Mouse (Mus musculus): ENCODE measurements around the gene Mest.
A peak's percentile ranks its signal among the peaks of the same experiment; 100 is the strongest.

The Mest gene

GRCm38 (mm10) chr6:30723331-30723730 lies at the start of gene Mest:
Mest (plus strand) TSS chr6:30723547.
- no peak for DNase-seq

DNA sequence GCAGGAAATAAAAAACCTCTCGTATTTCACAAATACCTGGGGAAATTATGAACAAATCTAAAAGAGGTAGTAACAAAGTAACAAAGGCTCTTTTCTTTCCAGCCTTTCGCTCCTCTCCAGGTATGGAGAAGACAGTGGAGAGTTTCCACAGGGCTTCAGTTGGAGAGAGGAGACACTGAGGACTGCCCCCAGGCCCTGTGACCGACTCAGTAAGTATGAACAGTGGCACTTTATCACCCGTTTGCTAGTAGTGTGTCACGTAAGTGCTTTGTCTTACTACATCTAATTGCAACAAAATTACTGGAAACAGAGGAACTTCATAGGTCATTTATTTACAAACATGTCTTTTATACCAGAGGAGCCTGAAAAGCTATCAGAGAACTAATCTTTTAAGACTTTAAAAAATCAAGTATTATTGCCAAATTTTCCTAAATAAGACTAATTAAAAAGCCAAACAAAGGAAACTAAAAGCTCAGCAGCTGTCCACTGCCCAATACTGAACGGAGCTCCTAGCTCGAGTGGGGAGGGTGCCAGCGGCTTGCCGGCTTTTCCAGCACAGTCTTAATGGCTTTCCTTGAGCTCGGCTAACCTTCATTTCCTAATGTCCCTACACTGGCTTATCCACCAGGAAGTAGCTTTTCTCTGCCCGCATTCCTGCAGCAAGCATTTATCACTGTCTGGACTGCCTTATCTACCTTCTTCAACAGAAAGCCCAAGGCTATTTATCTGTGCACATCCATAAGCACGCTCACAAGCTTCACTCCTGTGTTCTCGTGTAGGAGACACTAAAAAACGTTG lies 49.4 kb upstream of the Mest start:
- DNase-seq, result no peak

- no peak for DNase-seq
Measured at GRCm38 (mm10) chr6:30674714-30675280, 48.5 kb upstream of the Mest start.

DNA sequence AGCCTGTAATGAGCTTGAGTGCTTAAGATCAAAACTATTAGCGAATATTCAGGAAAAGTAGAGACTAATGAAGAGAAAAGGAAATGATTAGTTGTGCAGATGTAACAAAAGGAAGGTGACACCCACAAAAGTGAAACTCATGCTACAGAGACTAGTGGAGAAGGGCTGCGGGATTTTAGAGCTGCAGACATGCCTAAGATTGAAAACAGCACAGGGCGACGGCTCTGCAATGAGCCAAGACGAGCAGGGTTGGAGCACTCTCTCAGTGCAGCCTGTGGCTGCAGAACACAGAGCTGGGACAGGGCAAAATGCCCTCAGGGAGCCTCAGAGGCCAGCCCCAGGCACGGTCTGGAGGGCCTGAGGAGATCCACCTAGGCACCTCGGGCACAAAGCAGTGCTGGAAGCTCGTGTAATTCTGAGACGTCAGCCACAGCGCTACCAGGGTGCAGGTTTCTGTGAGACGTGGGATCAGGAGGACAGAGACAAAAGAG lies 48.0 kb upstream of the Mest start:
- DNase-seq, result no peak

DNA sequence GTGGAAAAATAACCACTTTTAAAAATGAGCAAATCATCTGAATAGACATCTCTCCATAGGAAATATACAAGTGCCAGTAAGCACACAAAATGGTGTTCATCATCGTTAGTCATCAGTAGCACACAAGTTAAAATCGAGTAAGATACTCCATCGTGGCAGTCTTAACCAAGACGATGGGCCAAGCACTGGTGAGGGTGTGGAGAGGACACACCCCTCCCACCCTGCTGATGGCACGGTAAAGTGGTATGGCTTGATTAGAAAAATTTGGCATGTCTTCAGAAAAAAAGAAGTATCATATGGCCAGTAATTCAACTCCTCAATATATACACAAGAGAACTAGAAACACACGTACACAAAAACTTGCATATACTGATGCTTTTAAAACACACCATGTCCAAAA lies 46.8 kb upstream of the Mest start:
- no peak for DNase-seq

DNA sequence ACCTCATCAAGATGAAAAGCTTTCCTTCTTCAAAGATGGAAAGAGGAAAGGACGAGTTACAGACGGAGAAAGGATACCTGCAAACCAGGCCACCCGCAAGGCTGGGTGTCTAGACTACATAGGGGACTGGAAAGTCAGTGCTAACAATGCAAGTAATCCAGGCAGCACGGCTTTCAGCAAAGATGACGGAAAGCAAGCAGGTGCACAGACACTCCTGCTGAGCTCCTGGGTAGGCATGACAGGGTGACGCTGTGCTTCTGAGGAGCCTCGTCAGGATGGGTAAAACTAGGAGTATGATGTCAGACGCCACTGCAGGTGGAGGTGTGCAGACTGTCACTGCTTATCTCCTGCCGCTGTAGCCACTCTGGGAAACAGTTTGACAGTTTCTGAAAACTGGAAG lies 45.8 kb upstream of the Mest start:
- DNase-seq, result no peak

- DNase-seq, result no peak
Measured at GRCm38 (mm10) chr6:30678482-30678881, 44.9 kb upstream of the Mest start.

- DNase-seq, result no peak
Measured at GRCm38 (mm10) chr6:30679567-30679966, 43.8 kb upstream of the Mest start.

- DNase-seq, result no peak
Measured at GRCm38 (mm10) chr6:30680442-30680841, 42.9 kb upstream of the Mest start.

DNA sequence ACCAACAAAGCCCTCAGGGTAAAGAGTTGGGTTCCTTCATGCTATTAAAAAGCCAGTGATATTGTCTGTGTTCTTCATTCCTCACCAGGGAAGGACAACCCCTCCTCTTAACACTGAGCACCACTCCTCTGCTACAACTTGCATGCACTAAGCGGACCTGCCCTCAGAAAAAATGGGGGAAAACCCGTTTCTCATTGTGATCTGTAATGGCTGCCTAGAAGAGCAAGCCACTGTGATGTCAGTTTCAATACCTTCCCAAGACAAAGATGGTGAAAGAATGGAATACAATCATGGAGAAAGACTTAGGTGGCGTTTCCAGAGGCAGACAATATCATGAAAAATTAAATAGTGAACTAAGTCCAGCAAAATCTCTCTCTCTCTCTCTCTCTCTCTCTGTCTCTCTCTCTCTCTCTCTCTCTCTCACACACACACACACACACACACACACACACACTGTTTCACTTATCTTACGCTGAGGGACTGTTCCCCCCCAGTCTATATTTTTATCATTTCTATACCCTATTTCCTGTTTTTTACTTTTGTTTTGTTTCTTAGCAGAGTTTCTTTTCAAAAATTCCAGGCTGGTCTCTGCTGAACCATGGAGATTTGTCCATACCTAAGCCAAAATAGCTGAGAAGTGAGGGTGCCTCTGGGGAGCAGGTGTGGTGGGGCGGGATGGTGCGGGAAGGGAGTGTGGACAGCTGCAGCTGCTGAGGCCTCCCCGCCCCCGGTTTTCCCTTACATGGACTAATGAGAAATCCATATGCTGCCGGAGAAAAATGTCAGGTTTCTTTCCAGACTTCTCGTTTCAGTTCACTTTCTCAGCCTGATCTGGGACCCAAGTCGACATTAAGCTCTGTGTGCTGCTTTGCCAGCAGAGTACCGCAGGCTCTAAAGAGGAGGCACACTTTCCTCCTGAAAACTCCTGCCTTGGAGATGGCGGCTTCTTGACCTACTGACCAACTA lies 41.1 kb upstream of the Mest start:
- no peak for DNase-seq

- no peak for DNase-seq
Measured at GRCm38 (mm10) chr6:30684570-30684969, 38.8 kb upstream of the Mest start.

GRCm38 (mm10) chr6:30687198-30687597 lies 36.1 kb upstream of the Mest start:
- DNase-seq, result no peak

DNA sequence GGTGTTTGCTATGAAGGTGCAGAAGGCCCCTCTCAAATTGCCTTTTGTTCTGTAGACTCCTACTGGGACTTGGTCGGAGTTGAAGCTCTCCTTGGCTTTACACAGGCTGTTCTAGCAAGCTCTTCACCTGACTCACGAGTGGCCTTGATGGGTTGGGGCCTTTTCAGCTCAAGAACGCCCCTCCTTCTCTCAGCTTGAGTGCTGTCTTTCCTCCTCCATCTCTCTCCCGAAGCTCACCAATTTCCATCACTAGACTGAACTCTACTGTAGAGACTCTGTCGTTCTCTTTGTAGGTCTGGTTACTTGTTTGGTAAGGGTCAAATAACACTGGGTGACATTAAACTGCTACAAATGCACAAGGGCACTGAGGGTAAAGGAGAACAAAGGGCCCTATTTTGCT lies 30.5 kb upstream of the Mest start:
- no peak for DNase-seq

DNA sequence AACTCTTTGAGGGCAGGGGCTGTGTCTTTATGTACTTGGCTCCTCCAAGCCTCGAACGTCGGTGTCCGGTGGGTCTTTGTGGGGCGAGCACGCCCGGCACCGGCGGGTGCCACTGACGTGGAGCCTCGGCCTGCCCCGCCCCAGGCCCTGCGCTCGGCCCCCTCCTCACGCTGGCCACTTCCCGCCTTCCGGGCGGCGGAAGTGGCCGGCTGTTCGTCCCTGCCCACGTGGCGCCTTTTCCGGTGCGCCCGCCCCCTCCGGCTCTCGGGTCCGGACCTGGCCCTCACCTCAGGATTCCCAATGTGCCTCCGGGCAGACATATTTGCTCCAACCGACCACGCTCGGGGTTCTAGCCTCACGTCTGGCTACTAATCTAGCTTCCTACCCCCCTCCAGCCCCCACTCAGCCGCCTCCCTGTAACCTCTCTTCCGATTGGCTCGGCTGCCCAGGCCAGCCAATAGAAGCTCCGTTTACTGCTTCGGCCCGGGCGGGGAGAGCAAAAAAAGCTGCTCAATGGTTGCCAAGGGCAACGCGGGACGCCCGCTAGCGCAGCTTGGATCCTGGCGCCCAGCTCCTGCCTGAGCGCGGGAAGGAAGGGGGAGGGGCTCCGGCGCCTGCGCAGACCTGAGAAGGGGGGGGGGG lies 29.9 kb upstream of the Mest start, which contains the start of gene Cep41:
Gene Cep41 (minus strand): TSS at position 400 of the 642 bp plus-strand sequence.
- peak; percentile 94 for DNase-seq

DNA sequence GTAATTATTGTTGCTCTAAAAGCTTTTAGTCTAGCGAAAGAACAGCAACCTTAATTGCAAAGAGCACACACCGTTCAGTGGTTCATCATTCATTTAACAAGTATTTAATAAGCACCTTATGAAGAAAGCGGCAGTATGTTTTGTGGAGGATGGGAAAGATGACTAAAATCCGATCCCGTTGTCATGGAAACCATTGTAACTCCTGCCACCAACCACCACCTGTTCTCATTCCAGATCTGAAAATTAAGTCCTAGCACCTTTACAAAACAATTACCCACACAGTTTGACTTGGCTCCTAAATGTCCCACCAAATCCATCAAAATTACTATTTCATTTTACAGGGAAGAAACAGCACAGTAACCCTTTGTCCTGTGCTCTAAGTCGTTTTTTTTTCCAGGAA lies 29.1 kb upstream of the Mest start:
- DNase-seq, result no peak

GRCm38 (mm10) chr6:30695124-30695523 lies 28.2 kb upstream of the Mest start:
- DNase-seq, result no peak

GRCm38 (mm10) chr6:30697464-30697863 lies 25.9 kb upstream of the Mest start:
- no peak for DNase-seq

GRCm38 (mm10) chr6:30698036-30698435 lies 25.3 kb upstream of the Mest start:
- no peak for DNase-seq

DNA sequence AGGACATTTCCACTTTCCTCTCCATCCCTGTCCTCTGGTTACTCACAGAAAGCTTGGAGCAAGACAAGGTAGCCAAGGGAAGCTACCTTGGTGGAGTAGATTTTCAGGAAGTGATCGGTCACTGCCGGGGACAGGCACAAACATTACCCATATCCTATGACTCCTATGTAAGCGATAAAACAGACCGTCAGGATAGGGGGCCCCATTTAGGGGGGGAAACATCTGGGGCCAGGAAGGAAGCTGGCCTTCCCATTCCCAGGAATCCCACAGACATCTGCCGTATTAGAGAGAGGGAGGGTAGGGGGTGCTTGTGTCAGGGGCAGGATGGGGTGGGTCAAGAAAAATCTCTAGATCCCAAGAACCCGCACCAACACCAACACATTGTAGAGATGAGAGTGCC lies 23.2 kb upstream of the Mest start:
- DNase-seq, result no peak

- DNase-seq, result no peak
Measured at GRCm38 (mm10) chr6:30702881-30703280, 20.5 kb upstream of the Mest start.

DNA sequence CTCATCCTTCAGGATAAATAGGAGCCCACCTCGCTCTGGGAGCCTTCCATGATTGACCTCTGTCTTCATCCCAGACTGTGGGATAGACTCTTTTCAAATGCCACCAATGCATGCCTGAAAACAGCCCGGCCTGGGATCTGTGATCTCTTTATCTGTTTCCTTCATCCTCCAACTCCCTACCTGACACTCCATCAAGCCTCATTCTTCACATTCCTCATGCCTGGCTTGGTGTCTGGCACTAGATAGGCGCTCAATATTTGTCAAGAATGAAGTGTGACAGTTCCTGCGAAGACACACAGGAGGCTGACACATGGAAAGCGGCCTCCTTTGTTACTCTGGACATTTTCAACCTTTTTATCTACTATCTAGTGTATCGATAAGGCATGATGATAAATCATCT lies 19.9 kb upstream of the Mest start:
- no peak for DNase-seq

GRCm38 (mm10) chr6:30703977-30704602 lies 19.3 kb upstream of the Mest start:
- no peak for DNase-seq
